Mouse (Mus musculus) limb, embryonic 11.5 days (tissue): ENCODE measurements around the gene Chn1. TPM values are rescaled to one million over a fixed set of nuclear protein-coding genes. Genes with fewer than 3 reads are reported as not detected.
A peak's percentile ranks its signal among the peaks of the same experiment; 100 is the strongest.

Experiments used
- ATAC-seq: fragments of 200-750 bp; cut with Nextera tagmentation; 2 replicates; pipeline ENCODE4 v1.8.0; 2017; ENCODE audit warnings: low read depth; ENCODE audit not compliant: insufficient number of reproducible peaks, low FRiP score, low TSS enrichment
- DNase-seq: peaks from one replicate; pipeline ENCODE4 v3.0.0-alpha.2; 2015; ENCODE audit warnings: low spot score
- H3K27ac ChIP-seq: fragments of 300-500 bp; sonication (generic); replicated peaks from 2 replicates; pipeline ENCODE4 v1.5.1; 2014; ENCODE audit warnings: low read depth, mild to moderate bottlenecking, low read length
- H3K27me3 ChIP-seq: fragments of 300-500 bp; sonication (generic); 2 replicates; pipeline ENCODE4 v1.6.1; 2014; ENCODE audit warnings: mild to moderate bottlenecking, low read length, mixed read lengths; ENCODE audit not compliant: control insufficient read depth, insufficient read depth
- H3K36me3 ChIP-seq: fragments of 300-500 bp; sonication (generic); 2 replicates; pipeline ENCODE4 v1.6.1; 2014; ENCODE audit warnings: mild to moderate bottlenecking, low read length, moderate library complexity, mixed read lengths; ENCODE audit not compliant: control insufficient read depth, insufficient read depth
- H3K4me1 ChIP-seq: fragments of 300-500 bp; sonication (generic); 2 replicates; pipeline ENCODE4 v1.6.1; 2014; ENCODE audit warnings: low read length, mixed read lengths; ENCODE audit not compliant: control insufficient read depth, insufficient read depth
- H3K4me2 ChIP-seq: fragments of 300-500 bp; sonication (generic); 2 replicates; pipeline ENCODE4 v1.6.1; 2014; ENCODE audit warnings: low read depth, mild to moderate bottlenecking, moderate library complexity; ENCODE audit not compliant: severe bottlenecking
- H3K4me3 ChIP-seq: fragments of 300-500 bp; sonication (generic); 2 replicates; pipeline ENCODE4 v1.5.1; 2014; ENCODE audit warnings: low read depth, low read length
- H3K9ac ChIP-seq: fragments of 300-500 bp; sonication (generic); 2 replicates; pipeline ENCODE4 v1.6.1; 2014; ENCODE audit warnings: mild to moderate bottlenecking, low read length
- H3K9me3 ChIP-seq: fragments of 300-500 bp; sonication (generic); 2 replicates; pipeline ENCODE4 v1.6.1; 2016; ENCODE audit warnings: low read length; ENCODE audit not compliant: control insufficient read depth
- WGBS: fragments of 180-500 bp; shearing (Covaris S2); extraction: QIAGEN DNeasy Blood & Tissue Kit; methylation state at CpG from one replicate; pipeline ENCODE4 v1.1.7; 2014; 5-methylcytosine and 5-hydroxymethylcytosine counted together
- polyA plus RNA-seq: library from polyadenylated mRNA; unstranded; fragments of >200 nt; fragmentation: Nextera tagmentation; extraction: Ambion mirVana; gene quantifications from 2 replicates; pipeline ENCODE4 v1.2.1, GENCODE M21; 2014

Chn1 gene
- polyA plus RNA-seq, 1 experiment from 2014 or later: 47.5 TPM

GRCm38 (mm10) chr2:73580166-73580565 is 195.0 kb downstream of the Chn1 start, which contains the start of gene Chrna1:
Chrna1 (minus strand) TSS chr2:73580338.
- ATAC-seq (no peak), DNase-seq (no peak)
- H3K27me3 ChIP-seq: no peaks in the 10 kb centered on the region
- no peak within 1 kb of the TSS for H3K9ac ChIP-seq
- H3K4me1 ChIP-seq: no peaks in the 10 kb centered on the region
- WGBS: 90% methylated on average over 9 of the region's 9 CpGs
- no peak within 1 kb of the TSS for H3K4me2 ChIP-seq
- no peaks in the 10 kb centered on the region for H3K9me3 ChIP-seq
- no peak within 1 kb of the TSS for H3K4me3 ChIP-seq
- no peak within 1 kb of the TSS for H3K27ac ChIP-seq
- H3K36me3 ChIP-seq: no peaks in the 10 kb centered on the region

- H3K4me1 ChIP-seq: peaks cover 5% of the 10 kb centered on the region; the same call in 1 of the 2 replicates
- no peak overlapping the region for H3K4me3 ChIP-seq
- no peak for ATAC-seq
- H3K9ac ChIP-seq: no peak overlapping the region
- H3K27me3 ChIP-seq: no peaks in the 10 kb centered on the region
- H3K36me3 ChIP-seq: no peaks in the 10 kb centered on the region
- WGBS: 57% methylated on average over 5 of the region's 5 CpGs
- no peak overlapping the region for H3K27ac ChIP-seq
- H3K9me3 ChIP-seq: no peaks in the 10 kb centered on the region
- no peak for DNase-seq
- H3K4me2 ChIP-seq: no peak overlapping the region
Observed at GRCm38 (mm10) chr2:73579168-73579567, 196.0 kb downstream of the Chn1 start.

- no peak overlapping the region for H3K9ac ChIP-seq
- no peaks in the 10 kb centered on the region for H3K27me3 ChIP-seq
- DNase-seq (no peak), ATAC-seq (no peak)
- H3K27ac ChIP-seq: no peak overlapping the region
- 51% methylated on average over 6 of the region's 6 CpGs for WGBS
- no peak overlapping the region for H3K4me2 ChIP-seq
- H3K4me1 ChIP-seq: peaks cover 13% of the 10 kb centered on the region; the same call in 1 of the 2 replicates
- H3K36me3 ChIP-seq: no peaks in the 10 kb centered on the region
- H3K9me3 ChIP-seq: no peaks in the 10 kb centered on the region
- H3K4me3 ChIP-seq: no peak overlapping the region
Observed at GRCm38 (mm10) chr2:73574418-73574817, 200.7 kb downstream of the Chn1 start.

- no peaks in the 10 kb centered on the region for H3K9me3 ChIP-seq
- no peak for ATAC-seq
- H3K9ac ChIP-seq: no peak overlapping the region
- no peak overlapping the region for H3K27ac ChIP-seq
- no peak overlapping the region for H3K4me3 ChIP-seq
- H3K4me1 ChIP-seq: peaks cover 13% of the 10 kb centered on the region; the same call in 1 of the 2 replicates
- H3K4me2 ChIP-seq: no peak overlapping the region
- no peak for DNase-seq
- no peaks in the 10 kb centered on the region for H3K27me3 ChIP-seq
- H3K36me3 ChIP-seq: no peaks in the 10 kb centered on the region
- 78% methylated on average over 4 of the region's 4 CpGs for WGBS
Observed at GRCm38 (mm10) chr2:73573556-73573955, 201.6 kb downstream of the Chn1 start.

GRCm38 (mm10) chr2:73572539-73573372 is 202.4 kb downstream of the Chn1 start:
- Histone ChIP-seq H3K27me3 (no peaks in the 10 kb centered on the region), H3K4me1 (peaks cover 13% of the 10 kb centered on the region; the same call in 1 of the 2 replicates), H3K9ac (no peak overlapping the region), H3K4me2 (peak overlapping the region; percentile 47), H3K27ac (peak overlapping the region; percentile 1), H3K4me3 (peak overlapping the region; percentile 20), H3K36me3 (no peaks in the 10 kb centered on the region), H3K9me3 (no peaks in the 10 kb centered on the region)
- ATAC-seq: 0 out of 2 replicates have a peak, but pooled peaks have one; percentile 65
- peak; percentile 89 for DNase-seq
- 7% methylated on average over 23 of the region's 23 CpGs for WGBS

GRCm38 (mm10) chr2:73571901-73572300 is 203.2 kb downstream of the Chn1 start:
- Histone ChIP-seq H3K9ac (no peak overlapping the region), H3K9me3 (no peaks in the 10 kb centered on the region), H3K27me3 (no peaks in the 10 kb centered on the region), H3K27ac (no peak overlapping the region), H3K36me3 (no peaks in the 10 kb centered on the region), H3K4me1 (peaks cover 13% of the 10 kb centered on the region; the same call in 1 of the 2 replicates), H3K4me2 (no peak overlapping the region), H3K4me3 (no peak overlapping the region)
- ATAC-seq (no peak), DNase-seq (no peak)
- 70% methylated on average over 6 of the region's 6 CpGs for WGBS

- H3K27me3 ChIP-seq: no peaks in the 10 kb centered on the region
- H3K9me3 ChIP-seq: no peaks in the 10 kb centered on the region
- H3K4me2 ChIP-seq: no peak overlapping the region
- DNase-seq: no peak
- 90% methylated on average over 9 of the region's 9 CpGs for WGBS
- H3K36me3 ChIP-seq: no peaks in the 10 kb centered on the region
- no peak overlapping the region for H3K9ac ChIP-seq
- no peak overlapping the region for H3K4me3 ChIP-seq
- no peak overlapping the region for H3K27ac ChIP-seq
- ATAC-seq: no peak
- peaks cover 13% of the 10 kb centered on the region; the same call in 1 of the 2 replicates for H3K4me1 ChIP-seq
Observed at GRCm38 (mm10) chr2:73571304-73571703, 203.8 kb downstream of the Chn1 start.

GRCm38 (mm10) chr2:73566989-73567605 is 208.0 kb downstream of the Chn1 start:
- WGBS: 21% methylated on average over 8 of the region's 8 CpGs
- 0 out of 2 replicates have a peak, but pooled peaks have one; percentile 11 for ATAC-seq

More at GRCm38 (mm10) chr2:73566989-73567605, 208.0 kb downstream of the Chn1 start:
- Histone ChIP-seq H3K9ac (no peak overlapping the region), H3K4me3 (no peak overlapping the region), H3K27me3 (no peaks in the 10 kb centered on the region), H3K9me3 (no peaks in the 10 kb centered on the region), H3K4me1 (peaks cover 10% of the 10 kb centered on the region; the same call in 1 of the 2 replicates), H3K27ac (no peak overlapping the region), H3K36me3 (no peaks in the 10 kb centered on the region), H3K4me2 (no peak overlapping the region)
- DNase-seq: peak; percentile 78
